Mouse (Mus musculus) embryonic stem cell, embryonic (primary cell): ENCODE measurements at regions not wholly inside any gene's neighbourhood (a gene's known extent, or its start where the extent isn't known, plus 50 kb on each side); places are given as distances from the start of the nearest gene placed in this dataset.

Source experiments
- CTCF ChIA-PET, 4 experiments: fragments of 300-600 bp in 2 of 4; fragments of 350-600 bp in 2 of 4; sonication (Branson Sonifier 250); formaldehyde crosslinking; loops; one replicate each; lab custom pipeline; 2022; ENCODE audit warnings: inconsistent platforms in 2 of 4; lab: Charles Lee
- POLR2A ChIA-PET, 4 experiments: fragments of 300-600 bp in 2 of 4; fragments of 350-600 bp in 2 of 4; sonication (Branson Sonifier 250); formaldehyde crosslinking; loops; one replicate each; lab custom pipeline; 2022; ENCODE audit warnings: antibody characterized with exemption in 4 of 4, inconsistent platforms in 1 of 4; lab: Charles Lee

DNA sequence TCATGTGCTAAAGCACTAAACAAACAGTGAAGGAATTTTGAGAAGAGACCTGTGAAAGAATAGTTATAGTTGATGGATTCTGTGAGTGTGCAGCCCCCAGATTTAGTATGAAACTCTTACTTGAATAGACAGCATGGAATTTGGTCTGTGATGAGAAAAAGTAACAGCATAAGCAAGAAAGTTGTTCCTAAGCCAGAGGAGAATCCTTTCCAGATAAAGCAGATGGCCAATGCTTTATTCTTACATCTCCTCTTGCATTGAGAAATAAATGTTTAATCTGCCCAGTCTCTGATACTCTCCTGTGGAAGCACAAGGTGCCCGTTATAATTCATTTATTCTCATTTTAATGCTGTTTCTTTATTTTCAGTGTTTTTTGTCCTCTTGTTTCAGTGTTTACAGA lies 263.5 kb downstream of the Tecrl start:
- ChIA-PET POLR2A (interaction anchor here in 1 of 4 experiments (0.7 kb wide), 1 partner anchor 640 kb away, joined by 3 read pairs; no protein-coding TSS in a partner anchor), CTCF (no interaction called here)

DNA sequence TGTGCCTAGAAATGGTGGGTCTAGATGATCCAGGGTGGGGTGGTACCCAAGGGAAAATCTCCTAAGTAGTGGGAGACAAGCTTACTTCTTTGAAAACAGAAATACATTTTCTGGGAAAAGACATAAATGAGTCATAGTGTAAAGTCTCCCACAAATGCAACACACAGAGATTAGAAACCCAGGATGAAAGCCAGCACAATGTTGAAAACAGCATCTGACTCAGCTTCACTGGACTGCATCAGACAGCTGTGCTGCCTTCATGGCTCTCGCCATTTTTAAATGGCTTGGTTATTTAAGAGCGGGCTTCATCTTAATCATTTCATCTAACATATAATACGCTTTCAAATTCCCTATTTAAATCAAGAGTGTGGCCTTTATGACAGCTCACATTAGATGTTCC lies 300.2 kb downstream of the Tecrl start:
- ChIA-PET POLR2A (no interaction called here), CTCF (no interaction called here)

DNA sequence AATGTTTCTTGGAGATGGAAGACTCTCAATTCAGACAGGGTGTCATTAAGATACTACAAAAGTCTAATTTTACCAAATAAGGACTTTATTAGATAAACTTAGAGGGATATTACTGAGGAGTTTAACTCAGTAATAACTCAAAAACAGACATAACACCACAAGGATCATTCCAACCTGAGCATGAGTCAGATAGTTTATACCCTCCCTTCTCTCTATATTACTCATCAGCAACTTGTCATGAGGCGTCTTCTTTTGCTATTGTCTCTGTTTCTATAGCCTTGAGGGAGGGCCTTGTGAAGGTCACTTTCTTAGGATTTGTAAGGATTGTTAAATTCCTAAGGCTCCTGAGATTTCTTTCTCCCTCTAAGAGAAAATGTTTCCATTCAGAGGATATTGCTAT lies 307.8 kb downstream of the Tecrl start:
- POLR2A ChIA-PET = no interaction called here
- CTCF ChIA-PET = no interaction called here

DNA sequence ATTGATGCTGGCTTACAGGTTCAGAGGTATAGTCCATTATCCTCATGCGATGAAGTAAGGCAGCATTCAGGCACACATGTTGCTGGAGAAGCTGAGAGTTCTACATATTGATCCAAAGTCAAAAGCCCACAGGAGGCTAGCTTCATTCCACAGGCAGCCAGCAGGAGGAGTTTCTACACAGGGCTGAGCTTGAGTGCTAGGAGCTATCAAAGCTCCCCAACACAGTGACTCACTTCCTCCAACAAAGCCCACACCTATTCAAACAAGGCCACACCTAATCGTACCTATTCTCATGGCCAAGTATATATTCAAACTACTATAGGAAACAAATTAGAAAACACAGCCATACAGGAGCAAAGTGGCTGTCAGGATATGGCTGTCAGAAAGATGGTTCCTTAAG lies 325.3 kb downstream of the Tecrl start:
- ChIA-PET POLR2A (interaction anchor here in 1 of 4 experiments (0.5 kb wide), 1 partner anchor 446 kb away, joined by 3 read pairs; no protein-coding TSS in a partner anchor), CTCF (no interaction called here)

DNA sequence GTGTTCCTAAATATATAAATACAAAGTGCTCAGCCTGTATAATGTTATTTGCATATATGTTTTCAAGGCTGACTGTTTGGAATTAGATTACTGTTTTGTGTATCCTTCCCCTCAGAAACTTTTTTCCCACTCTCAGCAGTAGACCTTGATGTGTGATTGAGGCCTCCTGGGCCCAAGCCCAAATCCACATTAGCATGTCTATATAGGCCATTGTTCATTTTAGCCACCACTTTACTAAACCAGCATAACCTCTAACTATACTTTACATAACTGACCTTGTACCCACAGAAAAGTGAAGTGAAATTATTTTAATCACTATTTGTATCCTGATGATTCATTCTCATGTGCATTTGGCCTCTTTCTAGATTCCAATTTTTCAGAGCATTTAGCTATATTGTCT lies 349.0 kb downstream of the Tecrl start:
- POLR2A ChIA-PET = no interaction called here

DNA sequence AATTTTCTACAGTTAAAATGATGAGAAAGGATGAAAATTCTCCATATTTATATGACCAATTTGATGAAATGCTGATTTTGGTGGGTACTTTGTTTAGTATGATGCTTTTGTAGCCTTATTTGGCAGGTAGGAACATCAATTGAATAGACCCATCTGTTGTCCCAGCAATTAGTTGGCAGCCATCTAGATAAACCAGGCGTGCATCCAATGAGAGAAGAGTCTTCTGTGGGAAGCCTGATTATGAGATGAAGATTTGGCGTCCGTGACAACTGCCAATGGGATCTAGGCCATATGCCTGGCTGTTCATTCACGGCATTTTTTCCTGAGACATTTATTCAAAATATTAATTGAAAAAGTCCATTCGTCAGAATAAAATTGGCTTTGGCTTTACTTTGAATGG lies 365.9 kb downstream of the Tecrl start:
- CTCF ChIA-PET = no interaction called here
- POLR2A ChIA-PET = no interaction called here

More for the DNA sequence above, 349.0 kb downstream of the Tecrl start:
- CTCF ChIA-PET = no interaction called here

DNA sequence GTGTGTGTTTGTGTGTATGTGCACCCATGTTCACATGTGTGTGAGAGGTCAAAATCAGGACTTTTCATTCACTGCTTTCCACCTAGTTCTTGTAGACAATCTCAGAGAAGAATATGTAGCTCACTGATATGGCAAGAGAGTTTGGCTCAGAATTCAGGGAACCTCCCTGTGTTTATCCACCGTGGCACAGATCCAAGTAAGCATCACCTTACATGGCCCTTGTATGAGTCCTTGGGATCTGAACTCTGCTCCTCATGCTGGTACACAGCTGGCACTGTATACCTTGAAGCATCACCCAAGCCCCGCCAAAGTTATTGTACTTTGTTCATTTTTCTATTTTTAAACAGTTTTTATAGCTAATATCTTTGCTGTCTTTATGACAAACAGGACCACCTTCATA lies 385.7 kb downstream of the Tecrl start:
- POLR2A ChIA-PET = no interaction called here
- CTCF ChIA-PET = no interaction called here

DNA sequence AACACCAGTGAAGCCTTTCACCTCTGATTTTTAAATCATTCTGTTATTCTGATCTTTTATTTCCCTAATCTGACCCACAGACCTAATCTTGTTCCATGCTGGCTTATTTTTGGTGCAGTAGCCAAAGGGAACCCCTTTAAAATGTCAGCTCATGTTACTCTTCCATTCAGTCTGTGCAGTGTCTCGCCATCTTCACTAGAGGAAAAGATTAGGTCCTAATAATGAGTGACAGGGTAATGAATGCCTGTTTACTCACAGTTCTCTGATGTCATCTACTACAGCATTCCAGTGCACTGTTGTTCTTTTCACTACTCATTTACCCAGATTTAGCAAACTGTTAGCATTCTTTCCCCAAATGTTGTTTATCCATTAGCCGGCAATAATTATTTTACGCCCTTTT lies 388.2 kb downstream of the Tecrl start:
- CTCF ChIA-PET = no interaction called here
- POLR2A ChIA-PET = no interaction called here

DNA sequence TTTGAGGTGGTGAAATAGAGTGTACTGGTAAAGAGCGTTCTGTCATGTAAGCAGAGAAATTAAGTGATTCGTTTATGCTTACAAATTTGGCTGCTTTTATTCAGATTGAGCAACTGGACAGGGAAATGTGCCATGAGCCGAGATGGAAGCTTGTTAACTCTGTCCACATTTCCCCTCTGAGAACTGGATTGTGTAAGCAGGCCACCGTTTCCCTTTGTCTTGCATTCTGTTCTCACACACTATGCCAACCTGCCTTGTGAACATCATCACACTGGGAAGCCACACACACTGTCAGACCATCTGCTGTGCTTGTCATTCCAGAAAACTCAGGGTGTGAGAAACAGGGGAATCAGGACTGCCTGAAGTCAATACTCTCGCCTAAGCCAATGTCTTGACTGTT lies 388.8 kb downstream of the Tecrl start:
- ChIA-PET CTCF (no interaction called here), POLR2A (no interaction called here)

DNA sequence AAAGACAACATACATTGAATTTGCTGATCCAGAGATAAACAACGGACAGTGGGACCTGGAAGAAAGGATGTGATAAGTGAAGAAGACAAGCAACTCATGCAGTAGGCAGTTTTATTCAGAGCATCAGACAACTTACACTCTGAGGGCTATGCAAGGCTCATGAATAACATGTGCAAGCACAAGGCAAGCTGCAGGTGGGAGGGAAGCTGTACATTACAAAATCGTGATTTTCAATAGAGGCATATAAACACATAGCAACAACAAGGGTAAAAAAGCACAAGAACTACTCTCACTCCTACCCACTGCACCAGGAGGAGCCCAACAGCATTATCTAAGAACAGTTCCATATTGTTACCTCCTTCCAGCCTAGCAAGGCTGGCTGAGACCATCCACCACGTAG lies 390.5 kb downstream of the Tecrl start:
- ChIA-PET CTCF (no interaction called here), POLR2A (no interaction called here)

DNA sequence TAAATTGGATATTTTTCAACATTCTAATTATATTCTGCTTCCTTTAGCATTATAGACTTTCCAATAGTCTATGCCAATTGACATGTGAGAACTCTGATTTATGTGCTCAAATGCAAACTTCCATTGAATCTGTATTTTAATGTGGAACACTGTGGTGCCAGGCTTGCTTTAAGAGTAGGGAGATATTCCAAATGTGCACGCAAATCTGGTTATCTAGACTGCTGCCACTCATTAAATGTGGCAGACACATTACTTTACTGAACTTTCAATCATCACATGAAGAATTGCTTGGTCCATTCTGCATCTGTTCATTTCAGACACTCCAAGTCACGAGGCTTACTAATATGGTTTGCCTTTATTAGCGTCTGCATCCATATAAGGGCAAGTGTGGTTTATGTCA lies 399.0 kb downstream of the Tecrl start:
- POLR2A ChIA-PET = no interaction called here

DNA sequence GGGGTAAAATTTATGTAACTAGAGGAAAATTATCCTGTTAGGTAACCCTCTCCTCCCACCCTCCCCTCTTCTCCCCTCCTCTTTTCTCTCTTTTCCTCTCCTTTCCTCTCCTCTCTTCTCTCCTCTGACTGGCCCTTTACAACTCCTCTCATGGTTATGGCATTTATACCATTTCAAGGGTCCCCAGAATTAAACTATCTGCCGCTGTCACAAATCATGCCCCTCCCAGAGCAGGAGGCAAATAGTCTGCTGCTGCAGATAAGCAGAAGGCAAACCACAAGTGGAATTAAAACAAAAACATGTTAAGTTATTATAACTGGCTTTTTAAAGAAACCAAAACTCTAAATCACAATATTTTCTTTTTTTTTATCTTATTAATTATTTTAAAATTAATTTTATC lies 407.9 kb downstream of the Tecrl start:
- POLR2A ChIA-PET = no interaction called here
- CTCF ChIA-PET = no interaction called here

More for the DNA sequence above, 399.0 kb downstream of the Tecrl start:
- CTCF ChIA-PET = no interaction called here

DNA sequence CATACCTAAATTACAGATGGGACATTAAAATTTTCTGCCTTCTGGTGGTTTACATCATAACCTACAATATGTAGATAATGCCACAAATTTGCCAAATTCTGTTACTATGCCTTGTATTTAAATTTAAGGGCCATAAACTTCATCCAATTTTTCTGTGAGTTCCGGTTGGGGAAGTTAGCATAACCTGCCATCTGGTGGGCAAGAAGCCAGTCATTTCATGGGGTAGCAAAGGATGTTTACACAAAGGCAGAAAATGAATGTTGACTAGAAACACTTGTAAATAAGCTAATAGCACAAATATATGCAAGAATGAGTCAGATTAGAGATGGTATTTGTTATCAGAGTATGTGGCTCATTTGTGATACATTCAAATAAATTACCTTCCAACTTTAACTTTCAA lies 415.2 kb downstream of the Tecrl start:
- ChIA-PET CTCF (no interaction called here), POLR2A (no interaction called here)

DNA sequence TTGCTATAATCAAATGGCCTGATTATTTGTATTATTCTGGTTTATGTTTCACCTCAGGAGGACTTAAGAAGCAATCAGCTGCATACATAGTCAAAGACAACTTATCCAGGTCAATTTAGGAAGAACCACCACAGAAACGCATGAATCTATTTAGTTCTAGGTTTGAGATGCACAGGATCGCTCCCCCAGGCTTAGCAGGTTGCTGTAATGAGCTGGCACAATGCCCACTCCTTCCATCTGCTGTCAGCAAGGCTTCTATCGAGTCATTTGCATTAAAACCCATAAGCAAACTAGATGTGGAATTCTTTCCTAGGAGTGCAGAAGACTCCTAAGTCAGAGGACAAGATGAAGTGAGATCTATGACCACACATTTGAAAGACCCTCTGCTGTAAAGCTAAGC lies 455.6 kb downstream of the Tecrl start:
- ChIA-PET CTCF (no interaction called here), POLR2A (no interaction called here)

DNA sequence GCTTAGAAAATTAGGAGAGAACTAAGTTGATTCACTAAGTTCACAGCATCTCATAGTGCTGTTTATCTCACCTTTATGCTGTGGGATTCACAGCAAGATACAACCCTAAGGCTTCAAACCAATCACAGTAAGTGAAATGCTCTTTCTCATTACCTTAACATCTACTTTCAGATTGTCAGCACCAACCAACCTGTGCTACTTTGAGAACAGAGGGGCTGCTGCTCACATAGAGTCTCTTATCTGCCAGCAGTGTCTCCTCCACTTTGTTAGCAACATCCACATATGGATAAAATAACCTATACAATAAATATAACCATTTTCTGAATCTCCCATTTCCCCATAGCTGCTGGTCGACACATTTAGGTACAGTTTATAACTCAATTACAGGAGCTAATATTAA lies 456.1 kb downstream of the Tecrl start:
- POLR2A ChIA-PET = no interaction called here
- CTCF ChIA-PET = no interaction called here

DNA sequence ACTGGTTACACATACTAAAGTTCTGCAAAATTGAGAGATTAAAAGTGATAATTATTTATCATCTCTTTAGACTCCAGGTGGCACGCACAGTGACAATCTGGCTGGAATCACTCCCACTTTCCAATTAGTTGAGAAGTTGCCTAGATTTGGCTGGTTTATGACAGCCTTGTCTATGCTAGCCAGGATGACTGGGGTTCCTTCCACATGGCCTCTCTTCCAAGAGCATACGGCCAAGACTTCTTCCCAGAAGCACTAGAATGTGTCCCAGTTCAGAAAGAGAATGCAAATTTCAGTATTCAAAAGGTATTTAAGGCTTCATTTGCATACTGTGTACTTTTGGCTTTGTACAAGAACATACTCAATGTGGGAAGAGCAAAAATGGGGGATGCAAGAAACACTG lies 456.6 kb downstream of the Tecrl start:
- CTCF ChIA-PET = no interaction called here
- POLR2A ChIA-PET = no interaction called here

DNA sequence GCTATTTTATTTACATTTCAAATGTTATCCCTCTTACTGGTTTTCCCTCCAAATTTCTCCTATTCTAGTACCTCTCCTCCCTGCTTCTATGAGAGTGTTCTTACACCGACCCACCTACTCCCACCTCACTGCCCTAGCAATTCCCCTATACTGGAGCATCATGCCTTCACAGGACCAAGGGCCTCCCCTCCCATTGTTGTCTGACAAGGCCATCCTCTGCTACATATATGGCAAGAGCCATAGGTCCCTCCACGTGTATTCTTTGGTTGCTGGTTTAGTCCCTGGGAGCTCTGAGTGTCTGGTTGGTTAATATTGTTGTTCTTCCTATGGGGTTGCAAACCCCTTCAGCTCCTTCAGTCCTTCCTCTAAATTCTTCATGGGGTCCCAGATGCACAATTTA lies 485.7 kb downstream of the Tecrl start:
- CTCF ChIA-PET = no interaction called here
- POLR2A ChIA-PET = no interaction called here

DNA sequence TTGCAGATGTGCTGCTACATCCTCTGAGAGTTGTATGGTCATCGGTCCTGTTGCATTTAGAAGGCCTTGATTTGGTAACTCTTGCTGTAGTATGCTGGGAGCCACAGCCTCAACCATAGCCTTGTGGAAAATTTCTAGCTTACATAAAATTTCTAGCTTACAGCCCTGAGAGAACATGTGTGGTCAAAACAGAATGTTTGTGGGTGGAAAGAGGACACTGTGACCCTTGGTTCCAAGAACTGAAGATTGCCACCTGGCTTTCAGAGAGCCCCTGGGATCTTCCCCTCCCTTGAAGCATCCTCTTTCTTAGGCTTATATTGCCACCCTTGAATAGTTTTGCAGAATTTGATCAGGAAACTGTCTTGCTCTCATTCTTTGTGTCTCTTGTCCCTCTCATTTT lies 490.6 kb downstream of the Tecrl start:
- POLR2A ChIA-PET = no interaction called here
- CTCF ChIA-PET = no interaction called here

DNA sequence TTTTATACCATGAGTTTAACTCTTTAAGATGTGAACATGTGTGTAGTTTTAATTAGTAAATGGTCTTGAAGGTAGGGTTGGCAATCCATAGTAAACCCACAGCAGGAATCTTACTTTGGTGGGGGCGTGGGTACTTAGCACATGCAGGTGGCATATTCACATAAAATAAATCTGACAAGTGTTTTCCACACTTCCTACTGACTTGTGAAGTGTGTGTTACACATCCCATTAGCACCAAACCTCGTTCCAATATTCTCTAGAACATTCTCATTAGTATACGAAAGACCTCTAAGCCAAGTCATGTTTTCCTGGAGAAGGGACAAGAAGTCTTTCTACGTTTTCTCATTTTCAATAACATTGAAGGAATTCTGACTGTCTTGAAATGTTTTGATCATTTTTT lies 529.7 kb downstream of the Tecrl start:
- CTCF ChIA-PET = no interaction called here

DNA sequence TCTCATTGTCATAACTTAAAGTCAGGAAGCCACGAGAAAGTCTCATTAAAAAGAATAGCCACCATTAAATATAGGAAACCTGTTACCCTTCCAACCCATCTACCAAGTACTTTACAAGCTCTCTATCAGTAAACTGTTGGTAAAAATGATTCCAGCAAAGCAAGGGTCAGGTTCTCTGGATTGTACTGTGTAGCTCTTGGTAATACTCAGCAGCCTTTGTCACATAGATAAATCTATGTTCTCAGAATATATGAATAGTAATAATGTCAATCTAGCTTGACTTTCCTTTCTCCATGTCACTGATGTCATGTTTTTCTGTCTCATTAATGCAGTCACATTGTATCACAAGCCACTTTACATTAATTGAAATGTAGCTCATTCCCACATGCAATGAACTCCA lies 561.8 kb downstream of the Tecrl start:
- ChIA-PET POLR2A (no interaction called here), CTCF (no interaction called here)

More for the DNA sequence above, 529.7 kb downstream of the Tecrl start:
- POLR2A ChIA-PET = no interaction called here
